Mouse (Mus musculus) midbrain, embryonic 16.5 days (tissue): ENCODE results near the gene Slc43a2. TPM values are rescaled to one million over a fixed set of nuclear protein-coding genes. Genes with fewer than 3 reads are reported as not detected.

ENCODE experiments used
- ATAC-seq: fragments of 200-750 bp; cut with Nextera tagmentation; 2 replicates; pipeline ENCODE4 v1.8.0; 2017; ENCODE audit warnings: moderate TSS enrichment
- H3K27ac ChIP-seq: fragments of 300-500 bp; sonication (generic); 2 replicates; pipeline ENCODE4 v1.5.1; 2014; ENCODE audit warnings: mild to moderate bottlenecking, low read length, mixed read lengths
- H3K27me3 ChIP-seq: fragments of 300-500 bp; sonication (generic); 2 replicates; pipeline ENCODE4 v1.6.1; 2014; ENCODE audit warnings: low read depth, low read length, mixed read lengths; ENCODE audit not compliant: control insufficient read depth, insufficient read depth
- H3K36me3 ChIP-seq: fragments of 300-500 bp; sonication (generic); 2 replicates; pipeline ENCODE4 v1.6.1; 2014; ENCODE audit warnings: mild to moderate bottlenecking, low read length, moderate library complexity, mixed read lengths; ENCODE audit not compliant: control insufficient read depth, insufficient read depth
- H3K4me1 ChIP-seq: fragments of 300-500 bp; sonication (generic); 2 replicates; pipeline ENCODE4 v1.6.1; 2014; ENCODE audit warnings: mild to moderate bottlenecking, low read length, mixed read lengths; ENCODE audit not compliant: control insufficient read depth, insufficient read depth
- H3K4me2 ChIP-seq: fragments of 300-500 bp; sonication (generic); 2 replicates; pipeline ENCODE4 v1.6.1; 2014; ENCODE audit warnings: mild to moderate bottlenecking, low read length, mixed read lengths
- H3K4me3 ChIP-seq: fragments of 300-500 bp; sonication (generic); 2 replicates; pipeline ENCODE4 v1.5.1; 2014; ENCODE audit warnings: low read depth, mild to moderate bottlenecking, low read length, moderate library complexity, mixed read lengths
- H3K9ac ChIP-seq: fragments of 300-500 bp; sonication (generic); 2 replicates; pipeline ENCODE4 v1.6.1; 2014; ENCODE audit warnings: low read depth, low read length, mixed read lengths
- H3K9me3 ChIP-seq: fragments of 300-500 bp; sonication (generic); replicated peaks from 2 replicates; pipeline ENCODE4 v1.6.1; 2014; ENCODE audit warnings: mild to moderate bottlenecking, low read length, mixed read lengths; ENCODE audit not compliant: control insufficient read depth, poor library complexity, severe bottlenecking
- WGBS: fragments of 180-500 bp; shearing (Covaris S2); extraction: QIAGEN DNeasy Blood & Tissue Kit; methylation state at CpG from one replicate; pipeline ENCODE4 v1.1.7; 2014; 5-methylcytosine and 5-hydroxymethylcytosine counted together
- polyA plus RNA-seq: library from polyadenylated mRNA; unstranded; fragments of >200 nt; fragmentation: Nextera tagmentation; extraction: Ambion mirVana; gene quantifications from 2 replicates; pipeline ENCODE4 v1.2.1, GENCODE M21; 2015

The Slc43a2 gene
- polyA plus RNA-seq, 1 experiment from 2014 or later = 19.4 TPM

GRCm38 (mm10) chr11:75534286-75535033 lies 3.0 kb downstream of the Slc43a2 start:
- peak overlapping the region; percentile 55 for H3K9ac ChIP-seq
- no peak for ATAC-seq
- peak overlapping the region; percentile 96 for H3K4me2 ChIP-seq
- peaks cover 29% of the 10 kb centered on the region for H3K4me1 ChIP-seq
- WGBS = 44% methylated on average over 4 of the region's 4 CpGs
- no peaks in the 10 kb centered on the region for H3K27me3 ChIP-seq
- no peak overlapping the region for H3K27ac ChIP-seq
- H3K4me3 ChIP-seq = peak overlapping the region; percentile 14; the same call in 1 of the 2 replicates
- H3K9me3 ChIP-seq = no peaks in the 10 kb centered on the region
- H3K36me3 ChIP-seq = no peaks in the 10 kb centered on the region

- Histone ChIP-seq H3K27ac (no peak overlapping the region), H3K27me3 (no peaks in the 10 kb centered on the region), H3K9me3 (no peaks in the 10 kb centered on the region), H3K4me1 (peaks cover 29% of the 10 kb centered on the region), H3K9ac (peak overlapping the region; percentile 55), H3K4me3 (0 out of 2 replicates have a peak overlapping the region, but pooled peaks have one; percentile 9), H3K36me3 (no peaks in the 10 kb centered on the region), H3K4me2 (peak overlapping the region; percentile 51)
- 67% methylated on average over 13 of the region's 13 CpGs for WGBS
- ATAC-seq = no peak
These were observed 3.8 kb downstream of the Slc43a2 start for GRCm38 (mm10) chr11:75535106-75535795.

- H3K27ac ChIP-seq = no peak overlapping the region
- no peak overlapping the region for H3K4me3 ChIP-seq
- WGBS = 92% methylated on average over 12 of the region's 12 CpGs
- peaks cover 29% of the 10 kb centered on the region for H3K4me1 ChIP-seq
- no peaks in the 10 kb centered on the region for H3K36me3 ChIP-seq
- H3K4me2 ChIP-seq = no peak overlapping the region
- H3K9me3 ChIP-seq = no peaks in the 10 kb centered on the region
- no peak overlapping the region for H3K9ac ChIP-seq
- no peak for ATAC-seq
- H3K27me3 ChIP-seq = no peaks in the 10 kb centered on the region
These were observed 4.9 kb downstream of the Slc43a2 start for GRCm38 (mm10) chr11:75536255-75537024.

- no peak overlapping the region for H3K27ac ChIP-seq
- H3K9me3 ChIP-seq = no peaks in the 10 kb centered on the region
- ATAC-seq = no peak
- no peak overlapping the region for H3K9ac ChIP-seq
- no peak overlapping the region for H3K4me2 ChIP-seq
- H3K4me1 ChIP-seq = peaks cover 29% of the 10 kb centered on the region
- no peaks in the 10 kb centered on the region for H3K36me3 ChIP-seq
- H3K27me3 ChIP-seq = no peaks in the 10 kb centered on the region
- WGBS = 92% methylated on average over 8 of the region's 8 CpGs
- H3K4me3 ChIP-seq = no peak overlapping the region
These were observed 5.5 kb downstream of the Slc43a2 start for GRCm38 (mm10) chr11:75537025-75537414.

GRCm38 (mm10) chr11:75537491-75538183 lies 6.1 kb downstream of the Slc43a2 start:
- Histone ChIP-seq H3K9me3 (no peaks in the 10 kb centered on the region), H3K36me3 (no peaks in the 10 kb centered on the region), H3K27me3 (no peaks in the 10 kb centered on the region), H3K27ac (no peak overlapping the region), H3K4me1 (peaks cover 29% of the 10 kb centered on the region), H3K9ac (no peak overlapping the region), H3K4me2 (no peak overlapping the region), H3K4me3 (no peak overlapping the region)
- ATAC-seq = no peak
- WGBS = 42% methylated on average over 11 of the region's 11 CpGs

GRCm38 (mm10) chr11:75538184-75538969 lies 6.9 kb downstream of the Slc43a2 start:
- 66% methylated on average over 9 of the region's 9 CpGs for WGBS

GRCm38 (mm10) chr11:75538970-75539299 lies 7.4 kb downstream of the Slc43a2 start:
- H3K4me1 ChIP-seq = peaks cover 18% of the 10 kb centered on the region
- 85% methylated on average over 13 of the region's 13 CpGs for WGBS
- H3K4me3 ChIP-seq = no peak overlapping the region
- no peaks in the 10 kb centered on the region for H3K27me3 ChIP-seq
- H3K36me3 ChIP-seq = no peaks in the 10 kb centered on the region
- H3K27ac ChIP-seq = no peak overlapping the region
- no peaks in the 10 kb centered on the region for H3K9me3 ChIP-seq
- H3K4me2 ChIP-seq = no peak overlapping the region
- no peak for ATAC-seq
- no peak overlapping the region for H3K9ac ChIP-seq

More at GRCm38 (mm10) chr11:75538184-75538969, 6.9 kb downstream of the Slc43a2 start:
- Histone ChIP-seq H3K36me3 (no peaks in the 10 kb centered on the region), H3K4me1 (peaks cover 24% of the 10 kb centered on the region), H3K4me3 (no peak overlapping the region), H3K9me3 (no peaks in the 10 kb centered on the region), H3K9ac (no peak overlapping the region), H3K27me3 (no peaks in the 10 kb centered on the region), H3K4me2 (no peak overlapping the region), H3K27ac (no peak overlapping the region)
- no peak for ATAC-seq

- H3K4me1 ChIP-seq = peaks cover 7% of the 10 kb centered on the region
- WGBS = 85% methylated on average over 8 of the region's 8 CpGs
- H3K9me3 ChIP-seq = no peaks in the 10 kb centered on the region
- H3K36me3 ChIP-seq = 0 out of 2 replicates have a peak, but pooled peaks cover 2% of the 10 kb centered on the region
- H3K27ac ChIP-seq = no peak overlapping the region
- no peak overlapping the region for H3K4me3 ChIP-seq
- H3K27me3 ChIP-seq = no peaks in the 10 kb centered on the region
- H3K9ac ChIP-seq = no peak overlapping the region
- ATAC-seq = no peak
- no peak overlapping the region for H3K4me2 ChIP-seq
These were observed 8.7 kb downstream of the Slc43a2 start for GRCm38 (mm10) chr11:75540209-75540608.
